Mouse (Mus musculus) kidney, postnatal 14 days (tissue): ENCODE measurements around the gene Glis1.
A peak's percentile ranks its signal among the peaks of the same experiment; 100 is the strongest.
"Not testable (repeated sequence)": the region's sequence is repeated elsewhere in the genome, so short reads cannot be mapped to it uniquely, and the experiment has no call there.

Source experiments
- DNase-seq: peaks from one replicate; pipeline ENCODE4 v3.0.0; 2022; ENCODE audit warnings: mixed read lengths

Gene Glis1

DNA sequence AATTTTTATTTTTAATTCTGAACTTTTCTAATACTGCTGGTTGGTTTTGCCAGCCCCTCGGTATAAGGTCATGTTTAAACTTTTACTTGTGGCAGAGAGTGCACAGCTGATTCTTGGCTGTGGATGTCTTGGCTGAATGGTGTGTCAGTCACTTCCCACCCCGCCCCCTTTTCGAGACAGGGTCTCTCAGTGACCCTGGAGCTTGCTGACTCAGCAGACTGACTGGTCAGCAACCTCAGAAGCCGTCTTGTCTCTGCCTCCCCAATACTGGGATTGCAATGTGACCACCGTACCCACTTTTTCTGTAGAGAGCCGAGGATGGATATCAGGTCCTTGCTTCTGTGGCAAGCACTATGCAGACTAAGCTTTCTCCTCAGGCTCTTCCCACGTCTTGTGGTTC, 154.2 kb downstream of the Glis1 start:
- no peak for DNase-seq

DNA sequence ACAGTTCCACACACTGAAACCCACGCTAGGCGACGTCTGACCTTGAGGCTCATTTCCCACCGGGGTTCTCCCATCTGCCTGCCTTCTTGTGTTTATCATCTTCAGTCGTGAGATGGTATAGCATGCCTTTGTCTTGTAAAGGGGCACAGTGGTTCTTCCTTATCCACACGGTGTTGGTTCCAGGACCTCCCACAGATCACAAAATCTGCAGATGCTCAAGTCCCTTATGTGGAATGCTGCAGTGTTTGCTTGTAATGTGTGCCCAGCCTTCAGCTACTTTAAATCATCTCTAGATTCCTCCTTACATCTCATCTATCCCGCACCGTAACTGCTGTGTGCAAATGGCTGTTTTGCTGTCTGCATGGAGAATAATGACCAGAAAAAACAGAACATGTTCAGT, 154.7 kb downstream of the Glis1 start:
- DNase-seq: no peak

DNA sequence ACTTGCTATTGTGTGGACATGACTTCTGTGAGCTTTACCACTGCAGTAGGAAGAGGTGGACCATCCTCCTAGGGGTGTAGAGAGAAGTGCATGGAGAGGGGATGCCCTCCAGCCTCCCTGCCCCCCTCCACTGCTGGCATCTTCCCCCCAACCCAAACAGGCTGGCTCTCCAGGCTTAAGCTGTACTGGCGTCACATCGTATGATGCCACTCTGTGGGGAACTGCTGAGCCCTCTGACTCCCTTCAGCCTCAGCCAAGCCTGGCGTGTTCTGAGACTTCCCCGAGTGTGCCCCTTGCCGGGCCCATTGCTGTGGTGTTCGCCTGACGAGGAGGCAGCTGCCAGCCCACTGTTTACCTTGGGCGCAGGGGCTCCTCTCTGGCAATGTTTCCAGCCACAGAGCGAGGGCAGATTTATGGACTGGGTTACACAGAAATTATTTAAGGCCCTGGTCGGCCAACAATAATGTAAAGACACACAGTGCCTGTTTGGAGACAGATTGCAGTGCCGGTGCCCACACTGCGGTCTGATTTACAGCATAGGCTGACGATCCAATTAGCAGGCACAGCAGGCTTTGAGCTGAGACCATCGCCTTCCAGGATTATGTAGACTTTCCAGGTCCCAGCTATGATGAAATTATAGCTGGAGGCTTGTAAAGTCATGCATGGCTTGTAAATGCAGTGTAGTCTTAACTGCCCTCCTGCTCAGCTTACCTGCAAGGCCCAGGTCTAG, 156.6 kb downstream of the Glis1 start:
- no peak for DNase-seq

DNA sequence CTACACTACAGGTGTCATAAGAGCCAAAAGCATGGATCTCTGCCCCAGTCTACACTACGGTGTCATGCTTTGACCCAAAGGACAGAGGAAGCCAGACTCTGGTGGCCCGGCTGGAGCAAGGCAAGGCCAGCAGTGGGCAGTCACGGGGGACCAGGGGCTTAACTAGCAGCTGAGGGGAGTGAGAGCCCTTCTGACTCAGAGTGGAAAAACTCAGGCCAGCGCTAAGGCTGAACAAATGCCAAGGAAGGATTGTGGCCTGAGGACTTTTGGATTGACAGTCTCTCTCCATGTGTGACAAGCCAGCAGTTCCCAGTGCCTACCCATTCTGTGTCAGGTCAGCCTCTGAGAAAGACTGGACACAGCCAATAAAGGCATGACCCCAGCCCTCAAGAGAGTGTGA, 159.0 kb downstream of the Glis1 start:
- DNase-seq: no peak

DNA sequence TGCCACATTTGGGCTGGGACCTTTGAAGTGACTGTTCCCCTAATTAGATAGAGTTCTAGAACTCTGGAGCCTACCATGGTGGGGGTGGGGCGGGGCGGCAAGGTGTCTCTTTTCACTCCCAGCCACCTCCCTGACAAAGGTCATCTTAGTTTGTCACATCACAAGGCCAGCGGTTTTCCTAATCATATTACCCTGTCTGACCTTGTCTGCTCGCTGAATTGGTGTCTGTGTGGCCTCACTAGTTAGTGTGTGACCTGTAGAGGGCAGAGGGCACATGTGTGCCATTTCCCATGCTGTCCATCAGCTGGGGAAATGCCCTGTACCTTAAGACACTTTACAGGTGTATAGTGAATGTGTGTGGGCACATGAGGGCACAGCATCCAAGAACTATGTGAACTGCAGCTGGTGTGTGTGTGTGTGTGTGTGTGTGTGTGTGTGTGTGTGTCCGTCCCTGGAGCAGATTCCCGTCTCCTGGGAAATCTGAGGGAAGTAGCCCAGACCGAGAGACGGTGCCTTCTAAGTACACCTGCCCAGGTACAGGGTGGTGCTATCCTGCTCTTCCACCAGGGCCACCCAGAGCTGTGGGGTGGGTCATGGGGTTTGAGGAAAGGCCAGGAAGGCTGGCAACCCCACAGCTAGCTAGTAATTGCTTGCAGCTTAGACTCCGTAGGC, 163.0 kb downstream of the Glis1 start:
- DNase-seq: no peak

DNA sequence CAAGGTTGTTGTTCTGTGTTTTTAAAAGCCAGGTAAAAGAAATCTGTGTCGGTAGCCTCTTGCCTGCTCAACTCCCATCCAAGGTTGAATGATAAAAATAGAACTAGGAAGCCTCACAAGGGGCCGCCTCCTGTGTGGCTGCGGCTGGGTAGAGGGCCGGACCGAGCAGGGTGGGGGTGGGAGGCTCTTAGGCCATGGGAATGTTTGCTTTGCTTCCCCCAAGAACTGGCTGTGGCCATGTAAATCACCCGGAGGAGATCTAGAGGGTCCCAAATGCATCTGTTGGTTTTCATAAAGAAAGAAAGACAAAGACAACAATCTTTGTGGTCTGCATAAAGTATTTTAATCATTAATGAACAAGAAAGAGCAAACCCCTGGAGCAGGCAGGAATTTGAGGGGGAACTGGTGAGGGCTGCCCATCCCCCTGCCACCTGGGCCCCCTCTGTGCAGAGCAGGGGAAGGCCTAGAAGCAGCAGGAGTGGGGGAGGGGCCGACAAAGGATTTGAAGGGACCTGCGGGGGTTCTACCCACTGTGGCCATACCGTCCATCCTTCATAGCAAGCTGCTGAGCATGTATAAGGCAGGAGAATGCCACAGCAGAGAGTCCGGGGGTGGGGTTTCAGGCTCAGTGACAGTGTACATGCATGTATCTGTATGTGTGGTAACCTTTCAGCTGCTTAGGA, 163.6 kb downstream of the Glis1 start:
- DNase-seq: no peak

DNA sequence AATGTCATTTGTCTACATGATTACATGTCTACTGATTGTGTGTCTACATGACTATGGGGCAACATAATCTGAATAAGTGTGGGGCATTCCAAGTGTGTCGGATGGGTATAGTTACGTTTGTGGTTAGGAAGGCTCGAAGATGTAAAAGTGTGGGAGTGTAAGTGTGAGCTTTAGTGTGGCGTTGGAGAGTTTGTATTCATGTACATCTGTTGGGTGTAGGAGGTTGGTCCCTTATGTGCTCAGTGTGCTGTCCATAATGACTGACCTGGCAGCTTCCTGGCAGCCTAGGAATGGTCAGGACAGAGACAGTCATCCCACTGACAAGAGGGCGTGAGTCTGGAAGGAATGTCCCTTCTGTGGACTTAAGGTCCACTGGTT, 164.2 kb downstream of the Glis1 start:
- not testable (repeated sequence) for DNase-seq

DNA sequence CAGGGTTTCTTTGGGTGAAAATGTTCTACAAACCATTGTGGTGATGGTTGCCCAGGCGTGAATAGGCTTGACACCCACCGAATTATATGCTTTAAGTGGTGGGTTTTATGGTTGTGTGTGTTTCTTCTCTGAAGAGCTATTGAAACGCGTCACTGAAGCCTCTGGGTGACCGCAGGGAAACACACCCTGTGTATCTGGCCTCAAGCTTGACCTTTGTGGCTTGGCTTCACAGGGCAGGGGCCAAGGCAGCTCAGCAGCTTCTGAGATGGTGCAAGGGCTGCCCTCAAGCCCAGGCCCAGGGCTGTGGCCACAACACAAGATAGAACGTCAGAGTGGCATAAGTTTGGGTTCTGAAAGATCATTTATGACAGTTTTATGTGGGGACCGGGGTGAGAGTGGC, 167.9 kb downstream of the Glis1 start:
- DNase-seq: no peak

DNA sequence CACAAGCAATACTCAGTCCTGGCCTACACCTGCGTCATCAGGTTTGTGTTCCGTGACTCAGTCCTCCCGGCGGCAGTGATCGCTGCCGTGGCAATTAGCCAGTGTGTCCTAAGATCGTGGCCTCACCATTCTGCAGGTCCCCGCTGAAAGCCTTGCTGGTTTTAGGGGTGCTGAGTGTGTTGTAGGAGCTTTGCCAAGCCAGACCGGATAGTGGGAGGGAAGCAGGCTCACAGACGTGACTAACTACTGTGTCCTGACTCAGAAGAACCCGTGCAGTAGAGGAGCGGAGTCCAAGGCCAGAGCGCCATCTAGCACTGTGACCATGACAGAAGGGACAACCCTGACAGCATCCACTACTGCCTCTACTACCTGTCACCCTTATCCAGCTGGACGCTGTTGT, 168.4 kb downstream of the Glis1 start:
- peak; percentile 69 for DNase-seq

DNA sequence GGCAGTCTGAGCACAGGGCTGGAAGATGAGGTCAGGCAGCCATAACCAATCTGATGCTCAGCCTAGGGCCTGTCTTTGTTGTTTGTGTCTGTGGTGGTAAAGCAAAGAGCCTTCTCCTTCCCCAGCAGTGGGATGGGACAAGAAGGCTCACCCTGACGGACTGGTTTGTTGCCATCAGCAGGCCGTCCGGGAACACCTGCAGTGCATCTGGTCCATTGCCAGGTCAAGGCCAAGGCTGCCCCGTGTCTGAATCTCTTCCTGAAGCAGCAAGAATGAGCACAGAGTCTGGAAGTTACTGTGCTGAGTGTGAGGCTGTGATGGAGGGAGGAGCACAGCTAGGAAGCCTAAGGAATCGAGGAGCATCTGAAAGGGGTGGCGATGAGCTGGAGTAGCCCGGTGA, 168.8 kb downstream of the Glis1 start:
- no peak for DNase-seq

DNA sequence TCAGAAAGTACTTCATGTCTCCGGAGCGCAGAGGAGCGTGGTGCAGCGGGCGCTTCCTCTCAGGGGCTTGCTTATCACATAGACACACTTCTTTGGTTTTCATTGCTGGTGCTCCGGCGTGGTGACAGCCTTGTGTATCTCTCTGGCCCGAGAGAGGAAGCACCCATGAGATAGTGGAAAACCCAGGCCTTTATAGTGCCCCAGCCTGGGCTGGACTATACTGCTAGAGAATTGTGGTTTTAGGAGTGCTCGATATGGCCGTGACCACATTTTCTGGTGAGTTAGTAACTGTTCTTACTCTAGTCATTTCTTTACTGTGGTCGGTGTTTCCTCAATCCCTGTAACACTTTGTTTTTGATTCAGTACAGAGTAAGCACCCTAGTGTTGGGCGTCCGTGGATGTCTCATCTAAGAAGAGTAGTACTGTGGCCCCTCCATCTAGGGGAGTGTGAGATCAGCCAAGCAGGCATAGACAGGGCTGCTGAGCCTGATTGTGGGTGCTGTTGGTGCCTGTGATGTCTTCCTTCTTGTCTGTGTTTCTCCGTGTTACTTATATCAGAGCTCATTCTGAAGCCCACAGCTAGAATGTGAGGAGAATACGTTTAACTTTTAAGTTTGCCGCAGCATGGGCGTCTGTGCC, 171.7 kb downstream of the Glis1 start:
- DNase-seq: no peak

DNA sequence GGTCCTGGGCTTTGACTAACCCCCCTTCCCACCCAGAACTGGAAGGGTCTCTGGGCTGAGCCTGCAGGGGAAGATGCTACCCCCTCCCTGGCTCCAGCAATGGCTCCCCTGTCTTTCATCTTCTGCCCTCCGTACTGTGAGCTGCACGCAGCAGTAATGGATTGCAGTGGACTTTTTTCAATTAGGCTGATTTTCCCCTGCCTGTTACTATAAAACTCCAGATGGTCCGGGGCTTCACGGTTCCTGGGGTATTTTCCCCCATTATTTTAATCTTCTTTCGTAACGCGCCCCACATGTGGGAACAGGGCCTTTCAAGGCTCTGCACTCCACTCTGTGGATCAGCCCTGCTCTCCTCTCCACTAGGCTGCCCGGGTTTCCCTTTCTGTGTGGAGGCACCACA, 175.4 kb downstream of the Glis1 start:
- DNase-seq: no peak

DNA sequence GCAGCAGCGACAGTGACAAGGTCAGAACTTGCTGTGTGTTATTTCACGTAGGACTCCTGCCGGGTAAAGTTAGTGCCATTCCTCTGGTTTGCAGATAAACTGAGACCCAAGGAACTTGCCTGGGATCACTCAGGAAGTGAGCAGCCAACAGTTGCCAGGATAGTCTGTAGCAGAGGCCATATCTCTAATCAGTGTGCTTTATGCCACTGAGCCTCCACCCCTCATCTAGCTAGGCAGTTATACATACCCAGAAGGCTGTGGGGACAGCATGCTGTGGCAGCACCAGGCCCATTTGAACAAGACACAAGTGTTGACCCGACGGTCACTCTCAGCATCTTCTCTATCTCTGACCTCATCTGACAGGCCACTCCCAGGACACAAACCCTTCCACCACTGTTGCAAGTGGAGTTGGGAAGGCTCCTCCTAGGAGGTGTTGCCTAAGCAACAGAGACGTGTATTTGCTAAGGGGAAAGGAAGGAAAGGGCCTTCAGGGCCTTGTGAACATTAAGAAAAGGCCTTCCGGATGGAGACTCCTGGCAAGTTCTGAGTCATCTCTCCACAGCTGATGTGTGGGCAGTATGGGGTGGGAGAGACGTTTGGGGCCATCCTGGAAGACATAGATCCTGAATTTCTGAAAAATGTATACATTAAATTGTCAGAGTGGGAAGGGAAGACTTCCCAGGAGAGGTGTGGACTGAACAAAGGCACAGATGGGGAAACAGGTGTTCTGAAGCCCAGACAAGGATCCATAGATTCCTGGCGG, 177.7 kb downstream of the Glis1 start:
- DNase-seq: no peak

DNA sequence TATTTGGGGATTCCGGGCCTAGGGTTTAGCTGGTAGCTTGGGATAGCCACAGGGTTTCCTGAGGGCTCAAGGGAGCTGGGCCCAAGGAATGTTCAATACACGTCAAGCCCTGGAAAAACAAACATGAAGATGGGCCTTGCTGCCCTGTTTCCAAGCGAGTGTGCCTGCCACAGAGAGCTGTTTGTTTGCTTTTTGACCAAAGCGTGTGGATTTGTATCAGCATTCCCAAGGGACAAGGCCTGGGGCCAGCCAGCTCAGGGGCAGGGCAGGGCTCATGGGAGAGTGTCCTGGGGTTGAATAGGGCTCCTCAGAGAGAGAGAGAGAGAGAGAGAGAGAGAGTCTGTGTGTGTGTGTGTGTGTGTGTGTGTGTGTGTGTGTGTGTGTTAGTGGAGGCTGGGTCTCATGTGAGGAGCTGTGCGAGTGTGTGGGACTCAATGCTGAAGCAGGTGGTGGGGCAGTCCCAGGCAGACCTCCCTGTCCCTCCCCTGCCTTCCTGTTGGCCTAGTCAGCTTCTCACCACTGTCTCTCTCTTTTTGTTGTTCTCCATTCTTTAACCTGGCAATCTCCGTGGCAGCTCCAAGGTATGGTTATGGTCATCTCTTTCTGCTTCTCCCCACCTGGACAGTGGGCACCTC, 183.3 kb downstream of the Glis1 start:
- DNase-seq: peak; percentile 35

DNA sequence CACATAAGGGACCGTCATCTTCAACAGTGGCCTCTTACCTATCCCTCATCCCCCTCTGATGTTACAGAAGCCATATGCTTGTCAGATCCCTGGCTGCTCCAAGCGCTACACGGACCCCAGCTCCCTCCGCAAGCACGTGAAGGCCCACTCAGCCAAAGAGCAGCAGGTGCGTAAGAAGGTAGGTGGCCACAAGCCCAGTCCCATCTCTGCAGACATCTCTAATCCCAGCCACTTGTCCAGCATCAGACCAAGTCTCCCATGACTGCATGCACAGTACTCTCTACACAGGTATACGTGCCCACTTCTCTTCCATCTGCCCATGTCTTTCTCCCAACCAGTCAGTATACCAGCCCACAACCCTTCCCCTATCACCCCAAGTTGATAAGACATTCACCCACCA, 185.1 kb downstream of the Glis1 start:
- no peak for DNase-seq

DNA sequence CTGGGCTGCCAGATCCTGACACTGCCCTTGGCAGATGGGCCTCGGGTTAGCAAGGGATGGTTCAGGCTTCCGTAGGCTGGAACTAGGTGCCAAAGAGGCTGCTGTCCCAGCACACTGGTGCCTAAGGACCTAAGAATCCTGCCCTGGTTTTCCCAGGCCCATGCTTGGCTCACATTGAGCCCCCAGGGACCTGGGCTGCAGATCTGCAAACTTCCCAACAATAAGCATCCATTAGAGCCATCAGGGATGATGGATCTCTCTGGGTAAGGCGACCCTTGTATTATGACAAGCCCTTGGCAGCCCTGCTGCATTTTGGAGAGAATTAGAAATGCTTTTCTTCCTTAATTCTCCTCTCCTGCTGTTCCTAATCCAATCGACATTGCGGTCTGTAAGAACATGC, 187.0 kb downstream of the Glis1 start:
- DNase-seq: peak; percentile 24

DNA sequence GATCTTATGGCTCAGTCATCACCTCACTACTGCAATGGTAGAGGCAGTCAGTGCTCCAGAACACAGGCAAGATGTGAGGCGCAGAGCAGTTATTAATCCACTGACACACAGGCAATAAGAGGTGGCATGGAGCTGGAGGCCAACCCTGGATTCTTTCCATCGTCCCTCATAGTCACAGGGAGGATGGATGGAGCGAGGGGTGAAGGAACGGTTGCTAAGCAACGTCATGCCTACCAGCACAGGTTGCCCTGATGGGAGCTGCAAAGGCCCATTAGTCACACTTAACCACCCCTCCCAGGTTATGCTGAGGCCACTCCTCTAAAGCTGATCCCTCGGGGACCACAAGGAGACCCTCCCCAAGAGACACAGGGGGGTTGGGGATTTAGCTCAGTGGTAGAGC, 187.9 kb downstream of the Glis1 start:
- peak; percentile 34 for DNase-seq

DNA sequence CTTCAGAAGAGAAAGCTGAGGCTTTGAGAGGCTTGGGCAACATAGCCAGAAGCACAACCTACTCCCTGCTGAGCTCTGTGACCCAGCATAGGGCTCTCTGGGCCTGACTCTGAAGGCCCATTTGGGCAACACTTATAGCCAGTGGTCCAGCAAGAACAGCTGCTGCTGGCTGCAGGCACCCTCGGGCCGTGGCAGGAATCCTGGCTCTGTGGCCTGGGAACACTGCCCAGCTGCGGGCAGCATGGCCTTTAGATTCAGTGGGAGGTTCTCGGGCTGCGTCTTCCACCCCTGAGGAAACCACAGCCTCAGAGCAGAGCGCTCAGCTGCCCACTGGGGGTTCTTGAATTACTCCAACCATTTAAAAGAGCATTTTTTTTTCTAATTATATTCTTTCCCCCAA, 189.5 kb downstream of the Glis1 start:
- no peak for DNase-seq

DNA sequence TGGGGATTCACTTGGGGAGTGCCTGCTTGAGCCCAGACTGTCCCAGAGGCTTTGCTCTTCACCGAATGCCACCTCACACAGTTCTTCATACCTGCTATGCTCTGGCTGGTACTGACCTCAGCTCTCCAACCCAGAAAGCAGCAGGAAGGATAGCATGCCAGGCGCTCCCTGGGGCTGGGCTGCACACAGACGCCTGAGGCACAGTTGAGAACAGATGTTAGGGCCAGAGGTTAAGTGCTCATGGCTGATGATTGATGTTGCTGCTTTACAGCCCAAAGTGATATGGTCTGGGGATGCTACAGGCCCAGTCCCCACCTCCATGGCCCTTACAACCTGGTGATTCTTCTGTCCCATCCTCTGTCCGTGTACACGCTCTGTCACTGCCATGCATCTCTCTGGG, 190.6 kb downstream of the Glis1 start:
- peak; percentile 43 for DNase-seq

DNA sequence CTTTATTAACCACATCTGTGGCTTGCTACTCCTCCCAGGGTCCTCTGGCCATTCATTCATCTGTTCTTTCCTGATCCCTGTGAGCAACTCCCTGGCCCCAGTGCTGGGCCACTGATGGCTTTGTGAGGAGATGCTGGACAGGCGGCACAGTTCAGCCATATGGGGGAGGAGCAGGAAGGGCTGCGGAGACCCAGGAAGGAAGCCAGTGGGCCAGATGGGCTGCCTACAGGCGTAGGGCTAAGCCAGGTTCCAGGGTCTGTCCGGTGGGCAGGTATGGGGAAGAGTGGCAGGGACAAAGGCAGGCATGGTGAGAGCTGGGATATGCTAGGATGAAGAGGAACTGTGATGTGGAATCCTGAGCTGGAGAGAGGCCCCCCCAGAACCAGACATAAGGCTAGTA, 193.8 kb downstream of the Glis1 start:
- DNase-seq: no peak

DNA sequence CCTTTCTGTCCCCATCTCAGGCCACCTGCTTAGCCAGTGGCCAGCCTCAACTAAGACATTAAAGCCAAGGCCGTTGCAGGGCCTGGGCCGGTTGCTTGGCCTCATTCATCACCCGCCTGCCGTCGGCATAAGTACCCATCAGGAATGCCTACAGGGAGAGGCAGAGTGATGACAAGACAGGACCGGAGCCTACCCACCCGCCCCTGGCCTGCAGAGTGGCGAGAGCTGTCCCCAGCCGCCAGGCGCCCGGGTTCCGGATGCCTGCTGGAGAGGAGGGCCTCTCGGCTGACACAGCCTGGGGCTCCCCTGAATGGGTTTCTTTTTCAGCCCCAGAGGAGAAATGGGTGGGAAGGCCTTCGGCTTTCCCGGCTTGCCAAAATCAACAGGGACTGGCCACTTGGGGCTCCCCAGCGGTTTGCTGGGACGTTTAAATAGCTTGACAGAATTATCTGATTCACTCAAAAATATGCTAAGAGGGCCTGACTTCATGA, 194.6 kb downstream of the Glis1 start:
- peak; percentile 48 for DNase-seq

DNA sequence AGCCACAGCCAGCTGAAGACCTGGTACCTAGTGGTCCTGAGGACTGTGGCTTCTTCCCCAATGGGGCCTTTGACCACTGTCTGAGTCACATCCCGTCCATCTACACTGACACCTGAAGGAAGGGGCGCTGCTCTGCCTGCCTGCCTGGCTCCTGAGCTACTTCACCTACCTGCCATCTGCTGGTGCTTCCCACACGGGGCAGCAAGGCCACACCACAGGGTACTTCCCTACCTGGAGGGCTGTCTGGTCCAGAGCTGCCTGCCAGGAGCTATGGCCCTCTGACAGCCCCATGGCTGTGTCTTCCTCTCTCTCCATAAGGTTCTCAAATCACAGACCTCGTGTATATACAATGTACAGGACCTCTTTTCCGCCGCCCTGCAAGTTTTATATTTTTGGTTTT, 200.2 kb downstream of the Glis1 start:
- DNase-seq: no peak
